Mouse (Mus musculus) heart, postnatal 0 days (tissue): ENCODE measurements around the gene Crhr1. TPM values are rescaled to one million over a fixed set of nuclear protein-coding genes. Genes with fewer than 3 reads are reported as not detected.

ENCODE experiments used
- ATAC-seq: fragments of 200-750 bp; cut with Nextera tagmentation; 2 replicates; pipeline ENCODE4 v1.8.0; 2017; ENCODE audit warnings: low read depth, moderate number of reproducible peaks, moderate library complexity; ENCODE audit not compliant: insufficient read depth
- DNase-seq: peaks from one replicate; pipeline ENCODE4 v3.0.0-alpha.2; 2016; ENCODE audit warnings: low spot score
- H3K27ac ChIP-seq: fragments of 300-500 bp; sonication (generic); 2 replicates; pipeline ENCODE4 v1.5.1; 2014; ENCODE audit warnings: low read depth, mild to moderate bottlenecking
- H3K27me3 ChIP-seq: fragments of 300-500 bp; sonication (generic); 2 replicates; pipeline ENCODE4 v1.6.1; 2014; ENCODE audit warnings: low read length, mixed read lengths; ENCODE audit not compliant: control insufficient read depth, insufficient read depth
- H3K36me3 ChIP-seq: fragments of 300-500 bp; sonication (generic); replicated peaks from 2 replicates; pipeline ENCODE4 v1.6.1; 2014; ENCODE audit warnings: low read length, mixed read lengths; ENCODE audit not compliant: control insufficient read depth, insufficient read depth
- H3K4me1 ChIP-seq: fragments of 300-500 bp; sonication (generic); 2 replicates; pipeline ENCODE4 v1.6.1; 2014; ENCODE audit warnings: antibody characterized with exemption; ENCODE audit not compliant: control insufficient read depth, insufficient read depth
- H3K4me2 ChIP-seq: fragments of 300-500 bp; sonication (generic); 2 replicates; pipeline ENCODE4 v1.6.1; 2014; ENCODE audit warnings: low read depth, mild to moderate bottlenecking, low read length, moderate library complexity
- H3K4me3 ChIP-seq: fragments of 300-500 bp; sonication (generic); 2 replicates; pipeline ENCODE4 v1.5.1; 2014; ENCODE audit warnings: low read depth, low read length
- H3K9ac ChIP-seq: fragments of 300-500 bp; sonication (generic); replicated peaks from 2 replicates; pipeline ENCODE4 v1.6.1; 2014; ENCODE audit warnings: low read depth, low read length, mixed read lengths
- H3K9me3 ChIP-seq: fragments of 300-500 bp; sonication (generic); replicated peaks from 2 replicates; pipeline ENCODE4 v1.6.1; 2016; ENCODE audit warnings: low read length; ENCODE audit not compliant: control insufficient read depth
- CTCF ChIP-seq: IDR thresholded peaks from 2 replicates; pipeline ENCODE4 v1.5.1; 2016; ENCODE audit warnings: antibody characterized with exemption, control low read depth, low read depth
- EP300 ChIP-seq: IDR thresholded peaks from 2 replicates; pipeline ENCODE4 v1.6.1; 2016; ENCODE audit warnings: antibody characterized with exemption, low read depth
- WGBS: fragments of 180-500 bp; shearing (Covaris S2); extraction: QIAGEN DNeasy Blood & Tissue Kit; methylation state at CpG from one replicate; pipeline ENCODE4 v1.1.7; 2014; 5-methylcytosine and 5-hydroxymethylcytosine counted together
- polyA plus RNA-seq: library from polyadenylated mRNA; unstranded; fragments of >200 nt; fragmentation: Nextera tagmentation; extraction: Ambion mirVana; gene quantifications from 2 replicates; pipeline ENCODE4 v1.2.1, GENCODE M21; 2015
- total RNA-seq: library from RNA; depleted of rRNA; stranded (reverse); fragments of >200 nt; gene quantifications from 2 replicates; pipeline ENCODE4 v1.2.3, GENCODE M21; 2014; ENCODE audit warnings: low replicate concordance

Crhr1 gene
- total and polyA plus RNA-seq, 2 experiments from 2014 or later = not detected

DNA sequence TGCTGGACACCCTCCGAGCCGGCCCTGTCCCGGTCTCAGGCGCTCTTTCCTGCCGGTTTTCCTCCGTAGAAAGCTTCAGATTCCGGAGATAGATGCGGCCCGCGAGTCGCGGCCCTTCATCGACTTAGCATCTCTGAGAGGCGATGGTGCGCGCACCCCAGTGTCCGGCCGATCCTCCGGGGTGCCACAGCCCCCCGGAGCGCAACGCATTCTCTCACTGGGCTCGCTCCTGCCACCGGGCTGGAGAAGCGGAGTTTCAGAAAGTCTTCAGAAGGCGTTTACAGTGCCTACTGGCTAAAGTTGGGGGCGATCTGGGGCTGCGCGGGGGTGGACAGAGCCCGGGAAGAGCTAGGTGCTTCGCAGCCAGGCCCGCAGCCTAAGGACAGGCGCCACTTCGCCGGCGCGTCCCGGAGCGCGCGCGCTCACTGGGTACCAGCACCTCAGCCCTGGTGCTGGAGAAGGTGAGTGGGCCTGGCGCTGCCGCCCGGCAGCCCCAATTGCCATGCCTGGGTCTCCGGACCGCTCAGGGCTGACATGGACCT, 858 bp downstream of the Crhr1 start:
- TF ChIP-seq EP300 = no peak
- TF ChIP-seq CTCF = no peak
- Histone ChIP-seq H3K27ac (no peak overlapping the region), H3K4me3 (peak overlapping the region; percentile 35), H3K4me2 (peak overlapping the region; percentile 53), H3K9ac (no peak overlapping the region), H3K27me3 (peaks cover 73% of the 10 kb centered on the region), H3K36me3 (no peaks in the 10 kb centered on the region), H3K4me1 (no peaks in the 10 kb centered on the region), H3K9me3 (no peaks in the 10 kb centered on the region)
- DNase-seq (no peak), ATAC-seq (no peak)
- 1% methylated on average over 47 of the region's 47 CpGs for WGBS

DNA sequence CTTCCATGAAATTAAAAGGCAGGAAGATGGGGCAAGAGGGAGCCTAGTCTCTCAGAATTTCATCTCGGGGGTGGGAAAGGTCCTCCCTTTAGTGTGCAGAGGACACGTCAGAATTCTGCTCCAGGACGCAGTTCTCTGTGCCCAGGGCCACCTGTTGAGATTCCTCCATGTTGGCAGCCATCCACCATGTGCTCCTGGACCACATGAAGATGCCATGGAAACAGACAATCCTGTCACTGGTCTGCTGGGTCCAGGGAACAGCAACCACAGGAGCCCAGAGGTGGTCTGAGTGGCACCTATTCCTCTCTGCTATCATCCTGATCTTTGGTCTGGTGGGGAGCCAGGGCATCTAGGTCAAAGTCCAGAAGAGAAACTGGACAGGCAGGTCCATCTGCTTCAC, 6.3 kb downstream of the Crhr1 start:
- DNase-seq = no peak
- Histone ChIP-seq H3K9me3 (no peaks in the 10 kb centered on the region), H3K27me3 (peaks cover 33% of the 10 kb centered on the region), H3K36me3 (no peaks in the 10 kb centered on the region), H3K4me3 (no peak overlapping the region), H3K4me1 (no peaks in the 10 kb centered on the region), H3K4me2 (no peak overlapping the region), H3K9ac (no peak overlapping the region), H3K27ac (no peak overlapping the region)
- no peak for ATAC-seq
- WGBS = 56% methylated on average over 3 of the region's 3 CpGs
- TF ChIP-seq EP300 = no peak
- no peak for TF ChIP-seq CTCF

- no peak for ATAC-seq
- Histone ChIP-seq H3K27me3 (no peaks in the 10 kb centered on the region), H3K36me3 (no peaks in the 10 kb centered on the region)
These were observed 12.3 kb downstream of the Crhr1 start for GRCm38 (mm10) chr11:104144930-104145329.

DNA sequence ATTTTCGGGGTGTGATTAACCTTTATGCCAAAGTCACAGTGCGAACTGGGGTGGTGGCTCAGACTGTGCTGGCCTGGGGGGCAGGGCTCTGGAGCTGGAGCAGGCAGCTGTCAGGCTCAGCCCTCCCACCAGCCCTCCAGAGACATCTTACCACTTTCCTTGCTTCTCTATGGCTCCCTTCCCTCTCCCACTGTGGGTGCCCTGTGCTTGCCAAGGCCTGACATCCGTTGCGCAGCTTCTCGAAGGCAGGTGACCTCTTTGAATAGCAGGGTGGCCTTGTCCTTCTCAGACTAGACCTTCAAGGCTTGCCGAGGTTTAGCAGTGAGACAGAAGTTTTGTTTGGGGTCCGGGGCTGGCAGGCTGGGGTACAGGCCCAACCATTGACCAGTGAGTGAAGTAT, 16.1 kb downstream of the Crhr1 start:
- no peak overlapping the region for H3K27ac ChIP-seq
- DNase-seq (no peak), ATAC-seq (no peak)
- H3K9me3 ChIP-seq = no peaks in the 10 kb centered on the region
- no peak for TF ChIP-seq EP300
- TF ChIP-seq CTCF = no peak
- no peak overlapping the region for H3K4me3 ChIP-seq
- no peak overlapping the region for H3K4me2 ChIP-seq
- H3K27me3 ChIP-seq = no peaks in the 10 kb centered on the region
- 69% methylated on average over 7 of the region's 7 CpGs for WGBS
- H3K36me3 ChIP-seq = no peaks in the 10 kb centered on the region
- no peak overlapping the region for H3K9ac ChIP-seq
- H3K4me1 ChIP-seq = no peaks in the 10 kb centered on the region

More at GRCm38 (mm10) chr11:104144930-104145329, 12.3 kb downstream of the Crhr1 start:
- TF ChIP-seq EP300 (no peak), CTCF (no peak)
- Histone ChIP-seq H3K9me3 (no peaks in the 10 kb centered on the region), H3K27ac (no peak overlapping the region), H3K9ac (no peak overlapping the region), H3K4me1 (no peaks in the 10 kb centered on the region), H3K4me2 (no peak overlapping the region), H3K4me3 (no peak overlapping the region)
- DNase-seq = no peak
- WGBS = 96% methylated on average over 1 of the region's 1 CpGs

DNA sequence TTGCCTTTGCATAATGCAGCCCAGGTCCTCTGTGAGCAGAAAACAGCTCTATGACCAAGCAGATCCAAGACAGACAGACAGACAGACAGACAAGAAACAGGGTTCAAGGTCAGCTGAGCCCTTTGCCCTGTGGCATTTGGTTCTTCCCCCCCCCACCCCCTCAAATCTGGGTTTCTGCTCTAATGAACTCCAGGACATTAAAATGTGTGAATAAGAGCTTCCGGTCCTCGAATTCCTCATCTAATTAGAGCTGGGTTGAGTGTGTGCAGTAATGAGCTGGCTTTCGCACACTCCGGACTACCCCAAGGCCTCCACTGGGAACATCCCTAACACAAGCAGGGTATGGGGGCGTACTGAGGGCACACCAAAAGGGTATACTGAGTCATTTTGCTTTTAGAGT, 18.3 kb downstream of the Crhr1 start:
- DNase-seq (no peak), ATAC-seq (no peak)
- 81% methylated on average over 5 of the region's 5 CpGs for WGBS
- Histone ChIP-seq H3K9ac (no peak overlapping the region), H3K27me3 (no peaks in the 10 kb centered on the region), H3K4me1 (no peaks in the 10 kb centered on the region), H3K9me3 (no peaks in the 10 kb centered on the region), H3K36me3 (no peaks in the 10 kb centered on the region), H3K27ac (no peak overlapping the region), H3K4me2 (no peak overlapping the region), H3K4me3 (no peak overlapping the region)
- TF ChIP-seq EP300 = no peak
- no peak for TF ChIP-seq CTCF

DNA sequence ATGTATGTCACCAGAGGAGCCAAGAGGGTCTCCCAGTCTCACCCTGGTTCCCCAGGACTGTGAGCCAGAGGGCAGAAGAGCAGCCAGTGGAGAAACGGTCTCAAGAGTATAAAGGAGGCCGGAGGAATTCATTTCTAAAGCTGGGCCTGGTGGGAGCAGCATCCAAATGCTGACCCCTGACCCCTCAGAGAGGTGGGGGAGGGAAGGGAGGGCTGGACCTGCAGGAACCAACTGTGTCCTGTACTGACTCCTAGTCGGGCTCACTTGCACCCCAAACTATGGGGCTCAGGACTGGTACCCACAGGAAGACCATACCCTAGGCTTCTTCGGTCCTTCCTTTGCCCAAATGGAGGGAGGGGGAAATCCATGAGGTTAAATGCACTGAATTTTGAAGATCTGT, 21.7 kb downstream of the Crhr1 start:
- Histone ChIP-seq H3K36me3 (no peaks in the 10 kb centered on the region), H3K9ac (no peak overlapping the region), H3K9me3 (no peaks in the 10 kb centered on the region), H3K4me1 (no peaks in the 10 kb centered on the region), H3K27me3 (peaks cover 24% of the 10 kb centered on the region), H3K4me3 (no peak overlapping the region), H3K4me2 (no peak overlapping the region), H3K27ac (no peak overlapping the region)
- DNase-seq (no peak), ATAC-seq (no peak)
- 61% methylated on average over 4 of the region's 4 CpGs for WGBS
- TF ChIP-seq CTCF (no peak), EP300 (no peak)
